Mouse (Mus musculus) megakaryocyte, embryonic 14.5 days (primary cell): ENCODE data around the gene Zcchc24.

Experiments
- FLI1 ChIP-seq: IDR thresholded peaks from 2 replicates; pipeline ENCODE4 v1.6.1; 2012; ENCODE audit warnings: low read length, inconsistent platforms, mixed read lengths
- GATA1 ChIP-seq: IDR thresholded peaks from 3 replicates; pipeline ENCODE4 v1.6.1; 2012; ENCODE audit warnings: mixed read lengths, low read length, inconsistent platforms, borderline replicate concordance

- TF ChIP-seq GATA1 (no peak), FLI1 (no peak)
These were observed 25.5 kb upstream of the Zcchc24 start for GRCm38 (mm10) chr14:25794331-25794730.
